Mouse (Mus musculus) frontal cortex, postnatal 25 days (tissue): ENCODE data around the gene Mei4.

Experiments used
- DNase-seq, 2 experiments: peaks; one replicate each; pipeline ENCODE4 v3.0.0; 2022; ENCODE audit warnings: low spot score in 2 of 2

The Mei4 gene

GRCm38 (mm10) chr9:82160143-82160542 lies 296.7 kb downstream of the Mei4 start:
- no peak for DNase-seq

GRCm38 (mm10) chr9:82162415-82162814 lies 298.9 kb downstream of the Mei4 start:
- DNase-seq: no peak

GRCm38 (mm10) chr9:82217976-82218375 lies 354.5 kb downstream of the Mei4 start:
- no peak for DNase-seq

GRCm38 (mm10) chr9:82247695-82248445 lies 384.4 kb downstream of the Mei4 start:
- DNase-seq: no peak
